Mouse (Mus musculus) embryonic facial prominence, embryonic 11.5 days (tissue): ENCODE measurements at regions not wholly inside any gene's neighbourhood (a gene's known extent, or its start where the extent isn't known, plus 50 kb on each side); places are given as distances from the start of the nearest gene placed in this dataset.

Experiments used
- ATAC-seq: fragments of 200-750 bp; cut with Nextera tagmentation; replicated peaks from 2 replicates; pipeline ENCODE4 v1.8.0; 2017; ENCODE audit warnings: low read depth; ENCODE audit not compliant: insufficient number of reproducible peaks, low FRiP score, low TSS enrichment
- DNase-seq: peaks from one replicate; pipeline ENCODE4 v3.0.0-alpha.2; 2015; ENCODE audit warnings: low spot score
- H3K27ac ChIP-seq: fragments of 300-500 bp; sonication (generic); replicated peaks from 2 replicates; pipeline ENCODE4 v1.5.1; 2014; ENCODE audit warnings: mild to moderate bottlenecking, low read depth, low read length, control low read depth
- H3K27me3 ChIP-seq: fragments of 300-500 bp; sonication (generic); 2 replicates; pipeline ENCODE4 v1.6.1; 2014; ENCODE audit warnings: mild to moderate bottlenecking, low read length, moderate library complexity, mixed read lengths; ENCODE audit not compliant: control insufficient read depth, insufficient read depth
- H3K36me3 ChIP-seq: fragments of 300-500 bp; sonication (generic); replicated peaks from 2 replicates; pipeline ENCODE4 v1.6.1; 2014; ENCODE audit warnings: low read depth, mild to moderate bottlenecking, low read length, moderate library complexity, mixed read lengths; ENCODE audit not compliant: control insufficient read depth, insufficient read depth
- H3K4me1 ChIP-seq: fragments of 300-500 bp; sonication (generic); 2 replicates; pipeline ENCODE4 v1.6.1; 2014; ENCODE audit warnings: low read length, mixed read lengths; ENCODE audit not compliant: control insufficient read depth, insufficient read depth
- H3K4me2 ChIP-seq: fragments of 300-500 bp; sonication (generic); 2 replicates; pipeline ENCODE4 v1.6.1; 2014; ENCODE audit warnings: low read depth, mild to moderate bottlenecking, control low read depth, low read length, moderate library complexity
- H3K4me3 ChIP-seq: fragments of 300-500 bp; sonication (generic); 2 replicates; pipeline ENCODE4 v1.5.1; 2014; ENCODE audit warnings: low read depth, low read length, control low read depth
- H3K9ac ChIP-seq: fragments of 300-500 bp; sonication (generic); replicated peaks from 2 replicates; pipeline ENCODE4 v1.6.1; 2014; ENCODE audit warnings: mild to moderate bottlenecking, control low read depth, low read length
- H3K9me3 ChIP-seq: fragments of 300-500 bp; sonication (generic); replicated peaks from 2 replicates; pipeline ENCODE4 v1.6.1; 2016; ENCODE audit warnings: mild to moderate bottlenecking, low read length, inconsistent platforms, mixed read lengths; ENCODE audit not compliant: control insufficient read depth
- WGBS: fragments of 180-500 bp; shearing (Covaris S2); extraction: QIAGEN DNeasy Blood & Tissue Kit; methylation state at CpG from one replicate; pipeline ENCODE4 v1.1.7; 2014; 5-methylcytosine and 5-hydroxymethylcytosine counted together

- no peaks in the 10 kb centered on the region for H3K27me3 ChIP-seq
- H3K4me3 ChIP-seq = no peak overlapping the region
- WGBS = 38% methylated on average over 1 of the region's 1 CpGs
- H3K36me3 ChIP-seq = no peaks in the 10 kb centered on the region
- no peak for ATAC-seq
- no peak overlapping the region for H3K4me2 ChIP-seq
- H3K27ac ChIP-seq = no peak overlapping the region
- no peaks in the 10 kb centered on the region for H3K4me1 ChIP-seq
- no peaks in the 10 kb centered on the region for H3K9me3 ChIP-seq
- H3K9ac ChIP-seq = no peak overlapping the region
- DNase-seq = no peak
These were observed 466.2 kb downstream of the Klhl13 start for GRCm38 (mm10) chrX:22898698-22899051.

GRCm38 (mm10) chrX:22898048-22898697, 466.7 kb downstream of the Klhl13 start:
- Histone ChIP-seq H3K36me3 (no peaks in the 10 kb centered on the region), H3K9me3 (no peaks in the 10 kb centered on the region), H3K27me3 (no peaks in the 10 kb centered on the region), H3K4me3 (no peak overlapping the region), H3K4me1 (no peaks in the 10 kb centered on the region), H3K9ac (no peak overlapping the region), H3K27ac (no peak overlapping the region), H3K4me2 (no peak overlapping the region)
- 62% methylated on average over 7 of the region's 7 CpGs for WGBS
- peak; percentile 29; the same call in 1 of the 2 replicates for ATAC-seq
- peak; percentile 0 for DNase-seq

DNA sequence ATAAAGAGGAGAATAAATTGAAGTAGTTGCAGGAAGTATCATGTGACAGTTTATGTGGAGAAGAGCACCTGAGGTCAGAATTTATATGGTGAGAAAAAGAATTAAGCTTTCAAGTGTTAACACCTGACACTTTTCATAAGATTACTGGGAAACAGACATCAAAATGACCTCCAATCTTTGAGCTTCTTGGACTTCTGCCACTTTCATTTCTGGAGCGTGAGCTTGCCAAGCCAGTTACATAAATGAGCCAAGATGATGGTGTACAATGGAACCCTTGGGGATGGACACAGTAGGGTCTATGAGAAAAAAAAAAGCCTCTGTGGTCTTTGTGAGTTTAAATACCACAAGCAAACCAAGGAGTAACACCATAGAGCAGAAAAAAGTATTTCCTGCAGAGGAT, 495.1 kb downstream of the Klhl13 start:
- no peak overlapping the region for H3K9ac ChIP-seq
- no peak overlapping the region for H3K27ac ChIP-seq
- H3K27me3 ChIP-seq = no peaks in the 10 kb centered on the region
- H3K4me3 ChIP-seq = no peak overlapping the region
- DNase-seq = no peak
- WGBS = 96% methylated on average over 1 of the region's 1 CpGs
- no peaks in the 10 kb centered on the region for H3K36me3 ChIP-seq
- no peak overlapping the region for H3K4me2 ChIP-seq
- no peaks in the 10 kb centered on the region for H3K4me1 ChIP-seq
- no peaks in the 10 kb centered on the region for H3K9me3 ChIP-seq
- ATAC-seq = no peak

DNA sequence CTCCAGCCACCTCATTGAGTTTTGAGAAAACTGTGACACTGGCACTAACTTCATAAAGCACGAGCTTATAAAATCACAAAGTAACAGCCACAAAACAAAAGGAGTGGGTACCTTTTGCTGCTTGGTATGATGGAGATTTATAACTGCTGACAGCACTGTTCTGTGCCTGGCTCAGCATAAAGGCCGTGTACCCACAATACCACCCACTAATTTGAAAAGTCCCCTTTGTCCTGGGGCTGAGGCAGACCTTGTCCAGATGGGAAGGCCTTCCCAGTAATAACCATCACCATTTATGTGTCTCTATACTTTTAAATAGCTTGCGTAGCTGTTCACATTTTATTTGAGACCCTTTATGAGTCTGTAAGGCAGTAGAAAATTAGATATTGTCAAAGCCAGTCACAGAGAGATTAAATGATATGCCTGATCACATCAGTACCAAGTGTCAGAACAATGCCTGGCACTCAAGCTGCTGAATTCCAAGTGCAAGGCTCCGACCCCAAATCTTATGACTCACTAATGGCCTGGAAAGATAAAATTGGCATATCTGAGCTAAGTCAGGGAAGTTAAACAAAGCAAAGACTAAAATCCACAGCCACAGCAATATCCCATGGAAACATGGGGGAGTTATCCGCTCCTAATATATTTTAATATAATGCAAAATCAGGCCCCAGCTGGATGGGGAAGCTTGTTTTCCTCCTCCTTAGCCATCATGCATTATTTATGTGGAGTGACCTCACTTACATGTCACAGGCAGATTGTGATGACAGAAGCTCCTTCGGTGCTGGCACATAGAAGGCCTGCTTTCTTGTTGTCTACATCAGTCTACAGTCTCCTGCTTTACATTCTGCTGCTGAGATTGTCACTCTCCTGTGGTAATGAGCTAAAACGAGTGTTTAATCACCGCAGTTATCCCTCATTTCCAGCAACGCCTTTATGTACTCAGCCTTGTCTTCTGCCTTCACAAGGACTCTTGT, 515.1 kb downstream of the Klhl13 start:
- Histone ChIP-seq H3K4me2 (no peak overlapping the region), H3K27me3 (no peaks in the 10 kb centered on the region), H3K4me1 (no peaks in the 10 kb centered on the region), H3K9ac (no peak overlapping the region), H3K27ac (no peak overlapping the region), H3K9me3 (no peaks in the 10 kb centered on the region), H3K4me3 (no peak overlapping the region), H3K36me3 (no peaks in the 10 kb centered on the region)
- no peak for ATAC-seq
- peak; percentile 1 for DNase-seq
- 65% methylated on average over 9 of the region's 9 CpGs for WGBS

DNA sequence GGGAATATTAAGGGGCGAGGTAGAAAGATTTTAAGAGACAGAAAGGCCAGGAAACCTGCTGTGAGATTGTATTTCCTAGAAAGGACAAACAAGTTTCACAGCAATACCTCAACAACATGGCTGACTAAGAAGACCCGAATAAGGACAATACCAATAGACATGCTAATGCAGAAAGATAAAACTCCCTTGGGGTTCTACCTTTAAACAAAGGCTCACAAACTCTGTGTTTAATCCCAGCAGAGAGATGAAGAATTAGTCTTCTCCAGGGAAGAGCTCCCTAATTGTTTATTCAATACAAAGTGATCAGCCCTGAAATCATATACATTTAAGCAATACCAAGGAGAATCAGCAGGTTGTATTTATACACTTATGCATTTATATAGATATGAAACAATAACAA, 516.1 kb downstream of the Klhl13 start:
- DNase-seq (no peak), ATAC-seq (no peak)
- Histone ChIP-seq H3K27me3 (no peaks in the 10 kb centered on the region), H3K4me2 (no peak overlapping the region), H3K9ac (no peak overlapping the region), H3K9me3 (no peaks in the 10 kb centered on the region), H3K4me1 (no peaks in the 10 kb centered on the region), H3K36me3 (no peaks in the 10 kb centered on the region), H3K27ac (no peak overlapping the region), H3K4me3 (no peak overlapping the region)
- 29% methylated on average over 2 of the region's 2 CpGs for WGBS

DNA sequence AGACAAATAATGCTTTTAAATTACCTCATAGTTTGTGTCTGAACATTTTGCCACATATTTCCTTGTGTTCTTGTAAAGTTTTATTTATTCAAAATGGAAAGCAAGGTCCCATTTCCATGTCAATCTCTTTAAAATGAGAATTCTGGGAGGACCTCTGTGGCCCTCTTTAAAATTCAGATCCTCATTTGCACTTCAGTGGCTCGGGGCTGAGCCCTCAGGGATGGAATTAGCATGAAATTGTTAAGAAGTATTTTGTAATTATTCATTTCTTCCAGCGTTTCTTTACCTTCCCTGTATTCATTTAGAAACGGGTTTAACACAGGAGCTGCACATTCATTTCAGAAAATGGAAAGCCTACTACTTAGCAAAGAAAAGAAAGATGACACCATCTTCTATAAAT, 531.7 kb downstream of the Klhl13 start:
- no peak for ATAC-seq

DNA sequence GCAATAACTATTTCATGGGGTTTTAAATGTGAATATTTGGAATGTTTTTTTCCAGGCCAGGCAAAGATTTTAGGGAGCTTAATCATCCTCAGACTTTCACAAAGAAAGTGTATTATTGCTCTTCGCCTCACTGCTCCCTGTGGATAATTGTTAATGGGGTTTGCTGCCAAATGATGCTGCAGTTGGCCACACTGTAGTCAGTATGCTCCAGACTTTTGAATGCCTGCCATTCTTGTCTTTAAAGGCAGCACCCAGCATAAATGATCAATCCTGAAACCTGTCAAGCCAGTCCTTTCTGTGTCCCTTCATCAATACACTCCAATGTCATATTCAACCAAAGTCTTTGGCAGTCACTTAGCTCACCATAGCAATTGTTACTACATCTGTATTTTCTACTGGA, 559.7 kb downstream of the Klhl13 start:
- H3K27me3 ChIP-seq = no peaks in the 10 kb centered on the region
- H3K4me3 ChIP-seq = no peak overlapping the region
- 78% methylated on average over 1 of the region's 1 CpGs for WGBS
- no peak overlapping the region for H3K27ac ChIP-seq
- DNase-seq (no peak), ATAC-seq (no peak)
- no peaks in the 10 kb centered on the region for H3K36me3 ChIP-seq
- no peak overlapping the region for H3K9ac ChIP-seq
- H3K4me1 ChIP-seq = no peaks in the 10 kb centered on the region
- no peaks in the 10 kb centered on the region for H3K9me3 ChIP-seq
- no peak overlapping the region for H3K4me2 ChIP-seq

More for the DNA sequence above, 531.7 kb downstream of the Klhl13 start:
- no peak overlapping the region for H3K9ac ChIP-seq
- H3K4me2 ChIP-seq = no peak overlapping the region
- H3K27ac ChIP-seq = no peak overlapping the region
- no peaks in the 10 kb centered on the region for H3K9me3 ChIP-seq
- no peak overlapping the region for H3K4me3 ChIP-seq
- no peak for DNase-seq
- no peaks in the 10 kb centered on the region for H3K27me3 ChIP-seq
- 31% methylated on average over 3 of the region's 3 CpGs for WGBS
- H3K4me1 ChIP-seq = no peaks in the 10 kb centered on the region
- H3K36me3 ChIP-seq = no peaks in the 10 kb centered on the region

DNA sequence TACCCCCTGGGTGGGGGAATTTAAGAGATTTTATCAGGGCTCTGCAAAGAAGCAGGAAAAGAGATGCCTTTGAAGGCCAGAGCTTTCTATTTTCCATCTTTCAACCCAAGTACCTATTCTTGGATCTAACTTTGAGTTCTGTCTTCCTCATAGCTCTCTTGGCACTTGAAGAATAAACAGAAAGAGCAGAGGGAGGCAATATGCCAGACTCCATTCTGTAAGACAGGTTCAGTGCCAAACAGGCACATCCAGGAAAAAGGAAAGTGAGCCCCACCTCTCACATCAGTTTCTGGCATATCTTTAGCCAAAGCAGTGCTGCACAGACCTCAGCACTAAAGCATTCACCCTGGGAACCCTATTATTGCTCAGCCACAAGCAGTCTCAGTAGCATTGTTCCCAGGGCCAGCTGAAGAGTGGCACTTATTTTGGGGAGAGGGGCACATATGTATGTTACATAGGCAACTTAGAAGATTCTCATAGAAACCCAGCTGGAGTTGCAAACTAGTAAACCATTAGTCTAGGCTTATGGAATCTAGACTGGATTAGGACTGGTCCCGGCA, 594.8 kb downstream of the Klhl13 start:
- Histone ChIP-seq H3K4me2 (no peak overlapping the region), H3K36me3 (no peaks in the 10 kb centered on the region), H3K4me1 (no peaks in the 10 kb centered on the region), H3K4me3 (no peak overlapping the region), H3K9ac (no peak overlapping the region), H3K27me3 (no peaks in the 10 kb centered on the region), H3K27ac (no peak overlapping the region), H3K9me3 (no peaks in the 10 kb centered on the region)
- DNase-seq (no peak), ATAC-seq (no peak)
- WGBS = 83% methylated on average over 1 of the region's 1 CpGs
